Mouse (Mus musculus) kidney, adult 8-10 months (tissue): ENCODE data around the gene Pank3.
"Not testable (repeated sequence)": the region's sequence is repeated elsewhere in the genome, so short reads cannot be mapped to it uniquely, and the experiment has no call there.

ENCODE experiments used
- DNase-seq, 2 experiments: peaks; one replicate each; pipeline ENCODE4 v3.0.0; 2022

Gene Pank3

DNA sequence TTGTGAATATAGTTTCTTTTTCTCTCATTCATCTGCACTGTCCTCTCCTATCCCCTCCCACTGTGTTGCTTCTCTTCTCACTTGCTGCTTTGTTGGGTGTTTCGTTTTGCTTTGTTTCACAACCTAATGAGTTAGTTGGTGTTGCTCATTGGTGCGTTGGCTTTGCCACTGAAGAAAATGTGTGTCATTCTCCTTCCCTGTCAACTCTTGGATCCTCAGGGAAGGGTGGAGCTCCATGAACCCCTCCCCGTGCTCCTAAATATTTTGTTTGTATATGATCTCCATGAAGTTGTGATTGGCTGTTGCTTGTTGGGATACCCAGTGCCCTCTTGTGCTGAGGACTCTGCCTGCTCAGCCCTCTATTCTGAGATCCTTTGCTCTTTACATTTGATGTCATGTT, 11.1 kb downstream of the Pank3 start:
- DNase-seq, result no peak

DNA sequence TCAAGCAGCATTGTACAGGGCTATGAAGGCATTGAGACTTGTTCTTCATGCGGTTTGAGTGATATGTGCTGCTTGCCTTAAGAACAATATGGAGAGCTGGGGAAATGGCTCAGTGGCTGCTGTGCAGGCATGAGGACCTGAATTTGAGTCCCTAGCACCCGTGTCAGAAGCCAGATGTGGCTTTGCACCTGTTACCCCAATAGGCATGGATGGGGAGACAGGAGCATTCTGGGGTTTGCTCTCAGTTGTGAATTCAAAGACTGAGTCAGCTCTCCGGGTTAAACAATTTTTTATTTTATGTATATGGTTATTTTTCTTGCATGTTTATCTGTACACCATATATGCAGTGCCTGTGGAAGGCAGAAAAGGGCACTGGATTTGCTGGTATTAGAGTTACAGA, 13.2 kb downstream of the Pank3 start:
- DNase-seq, result no peak

DNA sequence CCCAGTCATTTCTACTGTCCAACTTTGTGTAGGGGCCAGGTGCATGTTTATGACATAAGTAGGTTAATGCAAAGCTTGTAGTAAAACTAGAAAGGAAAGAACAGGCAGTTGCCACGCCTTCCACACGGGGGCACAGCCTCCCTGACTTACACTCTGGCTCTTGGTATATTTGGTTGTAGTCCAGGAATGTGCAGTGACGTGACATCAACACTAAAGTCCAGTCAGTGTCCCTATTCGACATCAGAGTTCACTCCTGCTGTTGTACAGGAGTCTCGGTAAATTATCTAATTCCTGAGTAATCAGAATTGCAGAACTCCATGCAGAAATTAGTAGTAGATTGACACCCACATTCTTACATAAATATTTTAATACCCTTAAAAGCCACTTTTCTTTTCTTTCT, 13.8 kb downstream of the Pank3 start:
- peak; percentile 36 to 57 for DNase-seq

DNA sequence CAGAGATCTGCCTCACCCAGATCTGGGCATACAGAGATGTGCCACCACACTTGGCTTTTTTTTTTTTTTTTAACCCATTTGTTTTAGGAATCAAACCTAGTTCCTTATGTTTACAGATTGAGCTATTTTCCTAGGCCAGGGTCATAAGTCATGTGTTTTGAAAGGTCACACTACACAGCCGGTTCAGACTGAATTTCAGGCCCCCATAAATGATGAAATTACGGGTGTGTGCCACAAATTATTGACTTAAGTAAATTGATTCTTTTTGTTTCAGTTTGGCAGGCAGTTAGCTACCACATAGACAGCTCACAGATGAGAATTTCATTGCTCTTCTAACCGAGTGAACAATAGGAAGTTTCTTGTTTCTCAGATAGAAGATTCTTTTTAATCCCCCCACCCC, 14.7 kb downstream of the Pank3 start:
- no peak for DNase-seq

DNA sequence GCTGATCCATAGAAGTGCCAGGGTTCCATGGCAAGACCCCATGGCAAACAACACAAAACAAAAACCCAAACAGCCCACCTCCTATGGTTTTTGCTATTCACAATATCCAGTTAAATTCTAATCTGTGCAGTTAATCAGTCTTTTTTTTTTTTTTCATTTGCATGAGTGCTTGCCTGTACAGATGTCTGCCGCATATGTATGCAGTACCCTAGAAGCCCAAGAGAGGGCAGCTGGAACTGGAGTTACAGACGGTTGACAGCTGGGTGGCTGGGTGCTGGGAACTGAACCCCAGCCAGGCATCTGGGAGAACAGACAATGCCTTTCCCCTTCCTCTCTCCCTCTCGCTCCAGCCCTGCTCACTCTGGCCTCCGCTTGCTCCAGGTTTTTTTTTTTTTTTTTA, 15.3 kb downstream of the Pank3 start:
- DNase-seq, result no peak

DNA sequence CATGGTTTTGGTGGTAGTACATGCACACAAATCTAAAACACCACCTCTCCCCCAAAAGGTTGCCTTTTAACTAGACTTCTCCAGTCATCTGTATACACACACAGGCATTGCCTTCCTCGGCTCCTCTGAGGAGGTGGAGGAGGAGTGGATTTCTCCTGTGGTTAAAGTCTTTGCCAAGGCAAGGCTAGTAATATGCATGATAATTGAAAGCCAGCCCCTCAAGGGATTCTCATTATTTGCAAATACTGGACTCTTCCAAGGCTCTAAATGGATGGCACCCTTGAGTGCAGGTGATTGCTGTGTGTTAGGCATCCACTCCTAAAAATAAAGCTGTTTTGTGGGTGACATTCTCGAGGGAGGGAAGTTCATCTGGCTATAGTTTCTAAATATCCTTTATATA, 19.2 kb downstream of the Pank3 start:
- DNase-seq, result no peak

DNA sequence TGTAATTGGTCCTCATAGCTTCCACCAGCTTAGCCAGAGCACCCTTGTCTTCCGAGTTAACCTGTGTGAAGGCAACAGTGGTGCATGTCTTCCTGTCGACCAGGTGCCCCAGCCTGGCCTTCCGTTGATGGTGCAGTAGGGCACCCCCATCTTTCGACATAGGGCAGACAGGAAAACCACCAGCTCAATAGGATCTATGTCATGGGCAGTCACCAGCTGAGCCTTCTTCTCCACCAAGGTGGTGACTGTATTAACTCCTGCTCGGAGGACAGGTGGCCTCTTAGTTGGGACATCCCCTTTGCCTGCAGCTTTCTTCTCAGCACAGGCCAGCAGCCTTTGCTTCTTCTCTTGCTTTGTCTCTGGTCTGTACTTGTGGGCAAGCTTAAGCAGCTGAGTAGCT, 23.5 kb downstream of the Pank3 start:
- not testable (repeated sequence) for DNase-seq

DNA sequence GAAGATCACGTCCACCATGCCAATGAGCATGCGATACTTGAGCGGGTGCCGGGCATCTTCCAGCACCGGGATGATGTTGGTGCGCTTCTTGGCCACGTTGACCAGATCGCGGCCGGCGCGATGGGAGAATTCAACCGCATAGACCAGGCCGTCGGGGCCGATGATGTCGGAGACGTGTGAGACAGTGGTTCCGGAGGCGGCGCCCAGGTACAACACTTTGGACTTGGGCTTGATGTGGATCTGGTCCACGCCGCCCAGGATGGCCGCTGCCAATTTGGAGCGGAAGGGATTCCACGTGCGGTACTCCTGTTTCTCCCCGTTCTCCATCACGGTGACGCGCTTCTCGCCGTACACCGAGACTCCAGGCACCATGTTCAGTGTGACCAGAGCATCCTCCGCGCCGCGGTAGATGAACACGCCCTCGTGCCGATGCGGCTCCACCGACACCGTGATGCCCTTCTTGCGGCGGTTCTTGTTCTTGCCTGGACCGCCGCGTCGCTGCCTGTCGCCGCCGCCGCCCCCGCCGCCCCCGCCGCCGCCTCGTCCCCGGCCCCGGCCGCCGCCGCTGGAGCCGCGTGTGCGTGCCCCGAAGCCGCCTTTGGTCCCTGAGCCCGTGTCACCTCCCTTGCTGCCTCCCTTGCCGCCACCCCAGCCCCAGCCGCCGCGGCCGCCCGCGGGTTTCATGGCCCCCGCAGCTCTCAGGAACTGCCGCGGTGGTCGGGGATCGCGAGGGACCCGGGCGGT, 28.6 kb downstream of the Pank3 start:
- DNase-seq, result no peak

DNA sequence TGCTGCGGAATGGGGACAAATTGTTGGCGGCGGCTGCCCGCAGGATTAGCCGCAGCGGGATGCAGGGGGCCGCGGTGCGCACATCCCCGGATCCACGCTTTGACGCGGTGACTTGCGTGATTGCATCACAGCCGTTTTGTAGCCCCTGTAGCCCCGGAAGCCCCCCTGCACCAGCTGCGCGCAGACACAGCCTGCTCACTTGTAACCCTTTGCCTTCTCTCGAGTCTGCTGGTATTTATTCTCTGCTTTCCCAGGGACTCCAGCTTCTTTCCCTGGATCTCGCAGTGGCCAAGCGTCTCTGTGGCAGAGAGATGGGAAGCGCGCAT, 29.2 kb downstream of the Pank3 start:
- no peak for DNase-seq

DNA sequence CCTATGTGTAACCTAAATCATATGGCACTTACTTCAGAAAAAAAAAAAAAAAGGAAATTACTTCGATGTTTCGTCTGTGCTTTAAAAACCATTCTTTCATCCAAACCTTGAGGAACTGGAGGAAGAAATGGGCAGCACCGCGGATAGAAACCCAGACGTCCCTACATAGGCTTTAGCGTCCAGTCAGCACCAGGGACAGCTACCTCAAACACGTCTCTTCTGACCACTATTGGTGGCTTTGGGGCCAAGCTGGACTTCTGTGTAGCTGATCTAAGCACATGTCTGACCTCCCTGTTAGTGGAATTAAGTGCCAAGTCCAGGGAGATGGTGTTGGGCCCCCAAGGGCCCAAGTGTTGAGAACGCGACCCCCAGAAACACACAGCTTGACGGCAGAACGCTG, 29.6 kb downstream of the Pank3 start, which contains the start of gene Fbll1:
Gene Fbll1 (minus strand): TSS at position 11 of the 400 bp plus-strand sequence.
- DNase-seq, result peak; percentile 11 to 43

DNA sequence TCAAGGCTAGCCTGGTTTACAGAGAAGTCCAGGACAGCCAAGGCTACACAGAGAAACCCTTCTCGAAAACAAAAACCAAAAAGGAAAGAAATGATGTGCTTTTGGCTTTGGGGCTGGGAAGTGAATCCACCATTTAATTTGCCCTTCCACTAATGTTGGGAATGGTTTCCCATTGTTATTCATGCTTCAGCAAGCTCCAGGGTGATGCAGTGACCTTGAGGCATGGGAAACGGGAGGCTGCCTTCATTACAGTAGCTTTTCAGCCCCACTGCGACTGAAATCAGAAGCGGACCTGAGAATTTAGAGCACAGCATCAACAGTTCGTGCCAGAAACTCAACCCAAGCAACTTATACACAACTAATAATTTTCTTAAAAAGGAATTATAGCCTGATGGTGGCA, 32.0 kb downstream of the Pank3 start:
- DNase-seq, result no peak

DNA sequence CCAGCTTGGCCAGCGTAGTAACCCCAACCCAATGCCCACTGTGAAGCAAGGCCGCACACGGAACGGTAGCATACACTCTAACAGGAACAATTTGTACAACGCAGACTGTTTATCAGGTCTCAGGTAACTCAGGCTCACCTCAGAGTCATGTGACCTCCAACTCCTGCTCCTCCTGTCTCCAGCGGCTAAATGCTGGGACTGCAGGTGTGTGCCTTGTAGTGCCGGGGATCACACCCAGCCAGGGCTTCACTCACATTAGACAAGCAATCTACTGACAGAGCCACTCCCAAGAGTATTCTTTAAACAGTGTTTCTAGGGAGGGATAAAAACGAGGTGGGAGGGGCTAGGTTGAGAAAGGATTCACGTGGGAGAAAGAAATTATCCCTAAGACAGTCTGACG, 42.2 kb downstream of the Pank3 start:
- no peak for DNase-seq

DNA sequence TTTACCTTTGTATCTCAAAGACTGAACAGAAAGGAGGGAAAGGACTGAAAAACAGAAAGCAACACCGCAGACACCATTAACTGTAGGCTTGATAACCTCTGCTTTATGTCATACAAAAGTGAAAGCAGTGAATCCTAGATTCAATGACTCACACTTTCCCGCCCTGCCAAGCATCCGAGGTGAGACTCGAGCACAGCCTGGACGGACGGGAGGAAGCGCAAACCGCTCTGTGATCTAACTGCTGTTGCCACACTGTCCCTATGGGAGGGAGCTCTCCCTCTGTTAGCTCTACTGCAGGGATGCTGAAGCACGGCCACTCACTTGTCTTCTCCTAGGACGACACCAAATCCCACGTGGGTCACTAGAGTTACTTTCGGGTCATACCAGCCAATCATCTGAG, 47.0 kb downstream of the Pank3 start:
- no peak for DNase-seq

DNA sequence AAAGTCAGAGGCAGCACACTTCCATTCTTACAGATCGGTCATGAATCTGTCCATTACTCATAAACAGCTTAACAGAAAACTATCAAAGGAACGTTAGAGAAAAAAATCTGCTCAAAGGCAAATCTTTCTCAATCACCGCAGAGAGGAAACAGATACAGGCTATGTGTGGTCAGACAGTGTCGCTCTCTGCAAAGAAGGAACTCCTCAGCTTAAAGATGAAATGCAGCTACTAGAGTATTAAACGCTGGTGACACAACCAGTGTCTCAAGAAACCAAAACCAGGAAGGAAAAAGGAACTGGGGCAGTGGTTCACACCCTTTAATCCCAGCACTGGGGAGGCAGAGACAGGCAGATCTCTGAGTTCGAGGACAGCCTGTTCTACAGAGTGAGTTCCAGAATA, 58.4 kb downstream of the Pank3 start:
- DNase-seq, result no peak

DNA sequence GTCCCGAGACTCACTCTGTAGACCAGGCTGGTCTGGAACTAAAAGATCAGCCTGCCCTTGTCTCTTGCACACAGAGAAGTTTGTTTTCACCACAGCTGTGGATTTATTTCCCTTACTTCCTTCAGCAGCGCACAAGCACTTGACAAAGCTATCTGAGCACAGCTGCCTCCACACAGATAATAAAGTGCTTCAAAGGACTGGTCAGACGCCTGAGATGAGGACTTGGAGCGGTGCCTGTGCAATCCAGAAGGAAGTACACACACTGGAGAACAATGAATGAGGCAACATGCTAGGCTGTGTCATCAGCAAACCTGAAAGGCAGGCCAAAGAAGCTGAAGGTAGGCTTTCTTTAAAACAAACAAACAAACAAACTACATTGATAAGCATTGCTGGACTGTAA, 62.9 kb downstream of the Pank3 start:
- DNase-seq, result no peak

DNA sequence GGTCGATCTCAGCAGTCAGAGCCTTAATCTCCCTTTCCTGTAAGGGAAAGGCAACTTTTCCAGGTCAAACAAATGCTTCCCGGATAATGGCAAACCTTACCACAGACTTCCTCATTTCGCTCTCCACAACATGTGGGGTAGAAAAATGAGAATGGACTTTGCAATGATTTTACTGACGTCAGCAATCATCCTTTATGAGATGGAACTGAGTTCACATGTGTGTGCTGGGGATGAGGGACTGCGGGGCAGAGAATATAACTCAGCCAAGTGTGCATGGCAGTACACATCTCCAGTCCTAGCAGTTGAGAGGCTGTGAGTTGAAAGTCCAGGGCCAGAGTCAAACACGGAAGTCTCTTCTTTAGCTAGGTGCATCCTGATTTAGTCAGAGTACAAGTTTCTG, 64.0 kb downstream of the Pank3 start:
- DNase-seq, result no peak

DNA sequence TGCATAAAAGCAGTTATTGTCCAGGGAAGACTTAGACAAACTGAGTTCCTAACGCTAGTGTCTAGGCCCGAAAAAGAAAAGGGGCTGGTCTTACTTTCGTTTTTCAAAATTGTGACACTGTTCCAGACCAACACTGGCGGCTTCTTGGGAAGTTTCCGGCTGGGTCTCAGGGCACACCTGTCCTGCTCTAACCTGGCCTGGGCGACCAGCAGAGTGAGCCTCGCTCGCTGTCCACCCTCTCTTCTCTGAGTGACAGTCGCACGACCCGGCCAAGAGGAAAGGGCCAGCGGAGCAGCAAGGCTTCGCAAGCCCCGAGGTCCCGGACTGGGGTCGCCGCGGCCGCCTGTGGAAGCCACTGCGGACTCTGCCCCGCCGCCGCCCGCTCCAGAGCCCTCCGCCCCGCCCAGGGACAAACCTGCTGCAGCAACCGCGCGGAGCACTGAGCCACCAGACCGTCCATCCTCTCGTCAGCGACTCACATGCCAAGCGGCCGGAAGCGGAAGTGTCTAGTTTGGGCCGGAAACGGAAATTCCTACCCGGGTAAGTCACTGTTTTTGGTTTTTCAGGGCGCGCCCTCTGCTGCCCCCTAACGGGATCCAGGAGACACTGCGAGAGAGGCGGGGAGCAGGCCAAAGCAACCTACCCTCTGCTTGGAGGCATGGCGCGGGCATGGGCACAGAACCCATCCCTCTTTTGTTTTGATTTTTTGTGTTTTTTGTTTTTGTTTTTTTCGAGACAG, 64.9 kb downstream of the Pank3 start, which contains the start of gene Rars:
Gene Rars (minus strand): TSS at position 485 of the 739 bp plus-strand sequence.
- DNase-seq, result peak; percentile 93 to 96

DNA sequence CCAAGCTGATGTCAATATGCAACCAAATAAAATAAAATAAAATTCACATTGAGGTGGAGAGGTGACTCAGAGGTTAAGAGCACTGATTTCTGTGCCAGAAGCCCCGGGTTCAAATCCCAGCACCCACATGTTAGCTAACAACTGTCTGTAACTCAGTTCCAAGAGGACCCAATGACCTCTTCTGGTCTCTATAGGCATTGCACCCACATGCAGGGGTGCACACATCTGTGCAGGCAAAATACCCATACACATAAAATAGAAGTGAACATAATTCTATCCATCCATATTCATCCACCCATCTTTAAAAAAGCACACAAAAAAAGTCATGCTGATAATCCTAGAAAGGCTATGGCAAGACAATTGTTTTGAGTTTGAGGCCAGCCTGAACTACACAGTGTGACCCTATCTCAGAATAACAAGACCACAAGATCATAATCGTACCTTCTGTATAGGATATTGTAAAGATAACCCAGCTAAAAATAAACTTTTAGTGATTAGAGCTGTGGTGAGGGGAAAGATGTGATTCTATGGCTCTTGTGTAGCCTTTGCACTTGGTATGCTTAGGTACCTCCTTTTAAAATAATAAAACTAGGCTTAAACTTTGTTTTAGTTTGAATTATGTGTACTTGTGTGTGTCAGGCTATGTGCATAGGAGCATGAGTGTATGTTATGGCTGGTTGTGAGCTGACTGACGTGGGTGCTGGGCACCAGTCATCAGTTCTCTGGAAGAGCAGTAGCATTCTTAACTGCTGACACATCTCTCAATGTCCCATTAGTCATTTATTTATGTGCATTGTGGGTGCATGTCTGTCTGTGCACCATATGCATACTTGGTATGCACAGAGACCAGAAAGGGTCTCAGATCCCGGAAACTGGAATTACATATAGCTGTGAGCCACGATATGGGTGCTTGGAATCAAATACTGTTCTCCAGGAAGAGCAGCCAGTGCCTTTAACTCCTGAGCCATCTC, 68.2 kb downstream of the Pank3 start:
- no peak for DNase-seq

DNA sequence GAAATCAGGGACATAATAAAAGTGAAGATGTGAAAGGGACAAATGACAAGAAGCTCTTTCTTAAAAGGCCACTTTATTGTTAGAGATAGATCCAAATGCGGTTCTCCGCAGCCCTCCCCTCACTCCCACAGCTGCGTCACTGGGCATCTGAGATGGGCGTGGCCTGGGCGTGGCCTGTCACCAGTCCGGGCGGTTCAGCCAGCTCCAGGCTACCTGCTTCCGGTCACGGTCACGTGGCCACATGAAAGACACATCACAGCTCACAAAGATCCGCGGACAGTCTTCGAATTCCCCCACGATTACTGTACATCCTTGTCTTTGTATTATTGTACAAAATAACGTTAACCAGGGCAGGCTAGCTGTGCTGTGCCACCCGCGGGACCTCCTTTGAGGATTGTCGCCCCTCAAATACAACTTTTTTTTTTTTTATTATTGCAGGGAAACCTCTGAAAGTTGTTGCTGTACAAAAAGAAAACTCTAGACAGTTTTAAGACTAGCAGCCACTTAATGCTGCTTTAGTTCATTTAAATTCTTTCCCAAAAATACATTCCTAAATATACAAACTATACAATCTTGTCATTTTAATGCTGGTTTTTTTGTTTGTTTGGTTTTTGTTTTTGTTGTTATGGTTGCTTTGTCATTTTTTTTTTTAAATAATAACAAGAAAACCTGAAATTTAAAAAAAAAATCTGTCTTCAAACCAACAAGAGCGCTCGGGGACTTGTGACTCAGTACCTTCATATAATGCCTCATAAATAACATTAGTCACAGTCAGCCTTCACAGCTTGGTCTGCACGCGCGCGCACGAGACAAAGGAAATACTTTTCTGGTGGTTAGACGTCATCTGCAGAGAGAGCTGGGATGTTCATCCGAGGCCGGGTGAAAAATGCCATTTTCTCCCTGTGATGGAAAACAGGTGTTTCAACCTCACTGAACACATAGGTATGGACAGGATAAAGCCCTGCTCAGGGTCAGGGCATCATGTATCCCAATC, 69.4 kb downstream of the Pank3 start:
- peak; percentile 81 to 82 for DNase-seq

DNA sequence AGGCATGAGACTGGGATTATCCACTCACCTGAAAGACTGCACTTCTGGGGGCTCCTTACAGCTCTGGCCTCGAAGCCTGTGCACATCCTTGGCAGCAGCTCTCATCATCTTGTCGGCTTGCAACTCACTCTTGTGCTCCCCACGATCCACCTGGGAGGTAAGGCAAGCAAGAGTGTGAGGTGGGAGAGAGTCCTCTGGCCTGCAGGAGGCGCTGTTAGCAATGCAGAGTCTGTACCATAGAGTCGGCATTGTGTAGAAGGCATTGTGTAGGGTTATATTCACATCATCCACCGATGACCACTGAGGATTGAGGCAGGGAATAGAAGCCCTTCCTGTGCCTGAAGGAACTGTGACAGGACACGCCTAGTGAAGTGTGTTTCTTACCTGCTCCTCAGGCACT, 71.0 kb downstream of the Pank3 start:
- DNase-seq, result no peak

DNA sequence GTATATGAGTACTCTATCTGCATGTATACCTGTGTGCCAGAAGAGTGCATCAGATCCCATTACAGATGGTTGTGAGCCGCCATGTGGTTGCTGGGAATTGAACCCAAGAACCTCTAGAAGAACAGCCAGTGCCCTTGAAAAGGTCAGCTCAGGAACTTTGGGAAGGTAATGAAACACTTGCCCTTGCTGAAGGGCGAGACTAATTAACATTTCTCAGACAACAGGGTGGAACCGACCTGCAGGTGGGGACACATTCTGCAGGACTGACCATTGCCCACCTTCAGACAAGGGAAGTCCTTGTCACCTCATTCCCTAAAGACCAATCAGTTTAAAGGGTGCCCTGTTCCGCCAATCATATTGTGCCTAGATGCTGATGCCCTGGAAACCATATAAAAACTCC, 71.5 kb downstream of the Pank3 start:
- DNase-seq, result not testable (repeated sequence)
